Mouse (Mus musculus) embryonic fibroblast, embryonic 13.5 days (primary cell): ENCODE measurements around the gene C1qc. TPM values are rescaled to one million over a fixed set of nuclear protein-coding genes. Genes with fewer than 3 reads are reported as not detected.

ENCODE experiments used
- H3K27ac ChIP-seq: 2 replicates; pipeline ENCODE4 v1.5.1; 2012; ENCODE audit warnings: low read length, control low read depth, inconsistent platforms; ENCODE audit not compliant: insufficient read depth
- H3K4me1 ChIP-seq: 2 replicates; pipeline ENCODE4 v1.6.1; 2011; ENCODE audit warnings: low read length; ENCODE audit not compliant: control insufficient read depth, insufficient read depth
- H3K4me3 ChIP-seq: 2 replicates; pipeline ENCODE4 v1.5.1; 2011; ENCODE audit warnings: mild to moderate bottlenecking, control low read depth, low read length; ENCODE audit not compliant: insufficient read depth
- CTCF ChIP-seq: IDR thresholded peaks from 2 replicates; pipeline ENCODE4 v1.5.1; 2011; ENCODE audit warnings: mild to moderate bottlenecking, control low read depth, low read length, moderate library complexity, borderline replicate concordance; ENCODE audit not compliant: insufficient read depth
- POLR2A ChIP-seq: IDR thresholded peaks from 2 replicates; pipeline ENCODE4 v1.6.1; 2011; ENCODE audit warnings: low read depth, mild to moderate bottlenecking, control low read depth, low read length, moderate library complexity
- polyA plus RNA-seq: library from polyadenylated mRNA; stranded (reverse); fragments of >200 nt; gene quantifications from 2 replicates; pipeline ENCODE4 v1.2.4, GENCODE M21; 2011; ENCODE audit warnings: low read depth; ENCODE audit not compliant: missing spikeins, insufficient read length

Gene C1qc
- polyA plus RNA-seq, 1 experiment, result 10.8 TPM

GRCm38 (mm10) chr4:136898084-136898598, 5.3 kb upstream of the C1qc start:
- no peak for TF ChIP-seq CTCF
- no peak for TF ChIP-seq POLR2A

GRCm38 (mm10) chr4:136896461-136896860, 3.6 kb upstream of the C1qc start:
- TF ChIP-seq CTCF (no peak), POLR2A (no peak)
- H3K27ac ChIP-seq, result no peak overlapping the region
- H3K4me1 ChIP-seq, result no peaks in the 10 kb centered on the region
- H3K4me3 ChIP-seq, result no peak overlapping the region

More at GRCm38 (mm10) chr4:136898084-136898598, 5.3 kb upstream of the C1qc start:
- no peak overlapping the region for H3K4me3 ChIP-seq
- H3K4me1 ChIP-seq, result no peaks in the 10 kb centered on the region
- no peak overlapping the region for H3K27ac ChIP-seq

- no peak overlapping the region for H3K4me3 ChIP-seq
- no peak for TF ChIP-seq CTCF
- H3K27ac ChIP-seq, result no peak overlapping the region
- H3K4me1 ChIP-seq, result no peaks in the 10 kb centered on the region
Measured at GRCm38 (mm10) chr4:136895861-136896260, 3.0 kb upstream of the C1qc start.

- Histone ChIP-seq H3K27ac (no peak overlapping the region), H3K4me3 (no peak overlapping the region), H3K4me1 (no peaks in the 10 kb centered on the region)
- no peak for TF ChIP-seq POLR2A
- TF ChIP-seq CTCF, result no peak
Measured at GRCm38 (mm10) chr4:136894821-136895220, 2.0 kb upstream of the C1qc start.

GRCm38 (mm10) chr4:136893691-136894543, 1.1 kb upstream of the C1qc start:
- TF ChIP-seq CTCF (peak; percentile 96), POLR2A (no peak)
- H3K4me3 ChIP-seq, result no peak overlapping the region
- H3K27ac ChIP-seq, result no peak overlapping the region
- H3K4me1 ChIP-seq, result no peaks in the 10 kb centered on the region

GRCm38 (mm10) chr4:136892371-136892770, 494 bp downstream of the C1qc start:
- TF ChIP-seq POLR2A (no peak), CTCF (no peak)
- H3K27ac ChIP-seq, result no peak overlapping the region
- no peaks in the 10 kb centered on the region for H3K4me1 ChIP-seq
- no peak overlapping the region for H3K4me3 ChIP-seq

- no peak overlapping the region for H3K4me3 ChIP-seq
- no peaks in the 10 kb centered on the region for H3K4me1 ChIP-seq
- H3K27ac ChIP-seq, result no peak overlapping the region
- TF ChIP-seq CTCF (no peak), POLR2A (no peak)
Measured at GRCm38 (mm10) chr4:136891115-136891514, 1.8 kb downstream of the C1qc start.

- Histone ChIP-seq H3K4me1 (no peaks in the 10 kb centered on the region), H3K27ac (no peak overlapping the region), H3K4me3 (no peak overlapping the region)
- TF ChIP-seq POLR2A (no peak), CTCF (no peak)
Measured at GRCm38 (mm10) chr4:136889981-136890380, 2.9 kb downstream of the C1qc start.

GRCm38 (mm10) chr4:136887714-136888113, 5.2 kb downstream of the C1qc start:
- no peaks in the 10 kb centered on the region for H3K4me1 ChIP-seq
- H3K4me3 ChIP-seq, result no peak overlapping the region
- no peak for TF ChIP-seq CTCF
- TF ChIP-seq POLR2A, result no peak
- no peak overlapping the region for H3K27ac ChIP-seq

- TF ChIP-seq POLR2A, result no peak
- TF ChIP-seq CTCF, result no peak
- Histone ChIP-seq H3K27ac (no peak within 1 kb of the TSS), H3K4me1 (no peaks in the 10 kb centered on the region), H3K4me3 (no peak within 1 kb of the TSS)
Measured at GRCm38 (mm10) chr4:136886101-136886500, 6.8 kb downstream of the C1qc start, which contains the start of gene C1qb. TSS of gene C1qb (minus strand) at chr4:136886187.
